Mouse (Mus musculus) forebrain, postnatal 0 days (tissue): Measurements from ENCODE around the gene Zbtb22. TPM values are rescaled to one million over a fixed set of nuclear protein-coding genes. Genes with fewer than 3 reads are reported as not detected.
"Not testable (repeated sequence)": the region's sequence is repeated elsewhere in the genome, so short reads cannot be mapped to it uniquely, and the experiment has no call there.

ENCODE experiments used
- ATAC-seq: fragments of 200-750 bp; cut with Nextera tagmentation; 2 replicates; pipeline ENCODE4 v1.8.0; 2017; ENCODE audit warnings: mild to moderate bottlenecking, moderate library complexity
- DNase-seq: peaks from one replicate; pipeline ENCODE4 v3.0.0-alpha.2; 2015
- H3K27ac ChIP-seq: fragments of 300-500 bp; sonication (generic); 2 replicates; pipeline ENCODE4 v1.5.1; 2014; ENCODE audit warnings: low read depth, mild to moderate bottlenecking, antibody characterized with exemption, low read length, moderate library complexity, mixed read lengths
- H3K27me3 ChIP-seq: fragments of 300-500 bp; sonication (generic); 2 replicates; pipeline ENCODE4 v1.6.1; 2014; ENCODE audit warnings: mild to moderate bottlenecking, low read length, mixed read lengths; ENCODE audit not compliant: insufficient read depth
- H3K36me3 ChIP-seq: fragments of 300-500 bp; sonication (generic); 2 replicates; pipeline ENCODE4 v1.6.1; 2014; ENCODE audit warnings: mild to moderate bottlenecking, moderate library complexity; ENCODE audit not compliant: insufficient read depth
- H3K4me1 ChIP-seq: fragments of 300-500 bp; sonication (generic); 2 replicates; pipeline ENCODE4 v1.6.1; 2014; ENCODE audit warnings: antibody characterized with exemption; ENCODE audit not compliant: insufficient read depth
- H3K4me2 ChIP-seq: fragments of 300-500 bp; sonication (generic); 2 replicates; pipeline ENCODE4 v1.6.1; 2014; ENCODE audit warnings: low read depth, mild to moderate bottlenecking, moderate library complexity
- H3K4me3 ChIP-seq: fragments of 300-500 bp; sonication (generic); 2 replicates; pipeline ENCODE4 v1.5.1; 2014; ENCODE audit warnings: low read depth, low read length, mixed read lengths
- H3K9ac ChIP-seq: fragments of 300-500 bp; sonication (generic); 2 replicates; pipeline ENCODE4 v1.6.1; 2014; ENCODE audit warnings: mild to moderate bottlenecking
- H3K9me3 ChIP-seq: fragments of 300-500 bp; sonication (generic); 2 replicates; pipeline ENCODE4 v1.6.1; 2016; ENCODE audit warnings: low read length
- CTCF ChIP-seq: sonication (generic); IDR thresholded peaks from 2 replicates; pipeline ENCODE4 v1.5.1; 2016; ENCODE audit warnings: antibody characterized with exemption, control low read depth, low read depth
- WGBS: fragments of 180-500 bp; shearing (Covaris S2); extraction: QIAGEN DNeasy Blood & Tissue Kit; methylation state at CpG from one replicate; pipeline ENCODE4 v1.1.7; 2014; 5-methylcytosine and 5-hydroxymethylcytosine counted together
- polyA plus RNA-seq: library from polyadenylated mRNA; unstranded; fragments of >200 nt; fragmentation: Nextera tagmentation; extraction: Ambion mirVana; gene quantifications from 2 replicates; pipeline ENCODE4 v1.2.1, GENCODE M21; 2015
- total RNA-seq: library from RNA; depleted of rRNA; stranded (reverse); fragments of >200 nt; gene quantifications from 2 replicates; pipeline ENCODE4 v1.2.3, GENCODE M21; 2014; rRNA removed

Gene Zbtb22
- total RNA-seq (34.4 and 44.0 TPM in 2 replicates), polyA plus RNA-seq (20.4 and 22.3 TPM in 2 replicates)

GRCm38 (mm10) chr17:33915671-33916250, at the start of gene Zbtb22, which contains the start of gene Tapbp:
Gene Zbtb22 (plus strand): TSS chr17:33915904.
Gene Tapbp (plus strand): TSS chr17:33915899.
- Histone ChIP-seq H3K4me2 (peak within 1 kb of the TSS; percentile 63), H3K4me3 (peak within 1 kb of the TSS; percentile 53), H3K36me3 (peaks cover 43% of the 10 kb centered on the region), H3K27ac (peak within 1 kb of the TSS; percentile 86), H3K9me3 (no peaks in the 10 kb centered on the region), H3K9ac (peak within 1 kb of the TSS; percentile 56), H3K4me1 (peaks cover 7% of the 10 kb centered on the region; the same call in 1 of the 2 replicates), H3K27me3 (no peaks in the 10 kb centered on the region)
- WGBS, result under 1% methylated on average over 33 of the region's 34 CpGs
- no peak for TF ChIP-seq CTCF
- peak; percentile 98 for DNase-seq
- ATAC-seq, result peak; percentile 93

- H3K36me3 ChIP-seq, H3K9ac ChIP-seq, H3K4me3 ChIP-seq, H3K4me1 ChIP-seq, H3K27me3 ChIP-seq, H3K4me2 ChIP-seq, H3K9me3 ChIP-seq, H3K27ac ChIP-seq, ATAC-seq, DNase-seq: not testable (repeated sequence)
- 93% methylated on average over 4 of the region's 12 CpGs for WGBS
Measured at GRCm38 (mm10) chr17:33873537-33873936, 42.2 kb upstream of the Zbtb22 start, which contains the start of gene Gm7029. Gene Gm7029 (plus strand): TSS chr17:33873837.

- no peaks in the 10 kb centered on the region for H3K4me1 ChIP-seq
- ATAC-seq (no peak), DNase-seq (no peak)
- H3K4me2 ChIP-seq, result no peak overlapping the region
- H3K9me3 ChIP-seq, result no peaks in the 10 kb centered on the region
- no peaks in the 10 kb centered on the region for H3K27me3 ChIP-seq
- H3K9ac ChIP-seq, result no peak overlapping the region
- TF ChIP-seq CTCF, result no peak
- no peaks in the 10 kb centered on the region for H3K36me3 ChIP-seq
- no peak overlapping the region for H3K4me3 ChIP-seq
- 84% methylated on average over 11 of the region's 11 CpGs for WGBS
- no peak overlapping the region for H3K27ac ChIP-seq
Measured at GRCm38 (mm10) chr17:33874411-33874810, 41.3 kb upstream of the Zbtb22 start.

GRCm38 (mm10) chr17:33875797-33876196, 39.9 kb upstream of the Zbtb22 start:
- ATAC-seq, result not testable (repeated sequence)
- WGBS, result 86% methylated on average over 5 of the region's 5 CpGs

GRCm38 (mm10) chr17:33884320-33884719, 31.4 kb upstream of the Zbtb22 start:
- 95% methylated on average over 9 of the region's 11 CpGs for WGBS

More at GRCm38 (mm10) chr17:33875797-33876196, 39.9 kb upstream of the Zbtb22 start:
- not testable (repeated sequence) for H3K9ac ChIP-seq, H3K27ac ChIP-seq, H3K4me2 ChIP-seq, H3K4me1 ChIP-seq, DNase-seq, H3K9me3 ChIP-seq, H3K4me3 ChIP-seq, H3K36me3 ChIP-seq, H3K27me3 ChIP-seq
- TF ChIP-seq CTCF, result peak; percentile 11; the same call in 1 of the 2 replicates

GRCm38 (mm10) chr17:33887802-33888201, 27.9 kb upstream of the Zbtb22 start:
- not testable (repeated sequence) for H3K36me3 ChIP-seq, H3K27me3 ChIP-seq, ATAC-seq, H3K27ac ChIP-seq, H3K4me3 ChIP-seq, H3K9ac ChIP-seq, H3K4me2 ChIP-seq, H3K9me3 ChIP-seq, H3K4me1 ChIP-seq, DNase-seq
- WGBS, result 83% methylated on average over 2 of the region's 2 CpGs

More at GRCm38 (mm10) chr17:33884320-33884719, 31.4 kb upstream of the Zbtb22 start:
- not testable (repeated sequence) for H3K9ac ChIP-seq, ATAC-seq, H3K4me2 ChIP-seq, H3K4me1 ChIP-seq, H3K4me3 ChIP-seq, H3K27me3 ChIP-seq, H3K36me3 ChIP-seq, H3K27ac ChIP-seq, H3K9me3 ChIP-seq, DNase-seq

- H3K4me2 ChIP-seq, H3K27ac ChIP-seq, ATAC-seq: not testable (repeated sequence)
Measured at GRCm38 (mm10) chr17:33888230-33888629, 27.5 kb upstream of the Zbtb22 start.

GRCm38 (mm10) chr17:33889941-33890532, 25.7 kb upstream of the Zbtb22 start:
- H3K4me2 ChIP-seq, result peak overlapping the region; percentile 71
- not testable (repeated sequence) for DNase-seq, H3K27ac ChIP-seq, H3K4me1 ChIP-seq, H3K36me3 ChIP-seq, ATAC-seq, H3K27me3 ChIP-seq, H3K9me3 ChIP-seq
- peak overlapping the region; percentile 6 for H3K9ac ChIP-seq
- 2% methylated on average over 44 of the region's 44 CpGs for WGBS
- peak overlapping the region; percentile 44 for H3K4me3 ChIP-seq

More at GRCm38 (mm10) chr17:33888230-33888629, 27.5 kb upstream of the Zbtb22 start:
- not testable (repeated sequence) for H3K4me1 ChIP-seq, H3K9me3 ChIP-seq, H3K9ac ChIP-seq, H3K36me3 ChIP-seq, DNase-seq, H3K27me3 ChIP-seq, H3K4me3 ChIP-seq
